Mouse (Mus musculus) T-helper 1 cell (primary cell): ENCODE results near the gene Fam83b.

ENCODE experiments used
- in situ Hi-C: fragments of 300-600 bp; cut with MboI, MseI; formaldehyde crosslinking; loops from one replicate; pipeline ENCODE4 v1.15.1; 2025; ENCODE audit warnings: high pct_unique_total_duplicates

Gene Fam83b

DNA sequence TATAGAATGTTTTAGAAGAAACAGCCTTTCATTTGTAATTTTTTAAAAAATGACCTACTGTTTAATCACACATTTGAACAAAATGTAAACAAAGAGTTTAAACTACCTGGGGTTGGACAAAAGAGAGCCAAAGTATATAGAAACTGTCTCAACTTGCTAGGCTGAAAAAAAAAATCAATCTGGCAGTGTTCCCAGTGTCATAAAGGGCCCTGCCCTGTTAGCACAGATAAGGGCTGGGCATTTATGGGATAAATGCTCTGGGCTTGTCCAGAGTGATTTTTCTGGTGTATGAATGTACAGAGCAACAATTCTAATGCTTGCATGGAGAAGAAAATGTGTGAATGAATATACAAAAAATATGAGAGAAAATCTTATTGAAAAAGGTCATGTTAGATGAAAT, 43.8 kb downstream of the Fam83b start:
- in situ Hi-C loops, result no loop called here

DNA sequence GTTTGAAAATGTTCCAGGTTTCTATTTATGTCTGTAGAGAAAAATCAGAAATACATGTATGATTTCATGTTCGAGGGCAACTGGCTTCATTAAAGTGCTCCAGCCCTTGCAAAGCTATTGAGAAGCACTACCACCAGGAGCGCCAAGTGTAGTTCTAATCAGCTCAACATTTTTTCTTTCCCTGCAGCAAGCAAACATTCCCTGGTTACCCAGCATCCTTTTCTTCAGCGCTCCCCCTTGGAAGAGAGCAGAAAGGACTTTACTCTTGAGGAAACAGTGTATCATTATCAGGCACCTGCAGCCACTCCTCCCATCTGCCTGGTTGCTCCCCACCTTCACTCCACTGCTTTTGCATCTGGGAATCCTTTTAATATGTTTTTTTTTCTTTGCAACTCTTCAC, 45.3 kb downstream of the Fam83b start:
- in situ Hi-C loops, result no loop called here

DNA sequence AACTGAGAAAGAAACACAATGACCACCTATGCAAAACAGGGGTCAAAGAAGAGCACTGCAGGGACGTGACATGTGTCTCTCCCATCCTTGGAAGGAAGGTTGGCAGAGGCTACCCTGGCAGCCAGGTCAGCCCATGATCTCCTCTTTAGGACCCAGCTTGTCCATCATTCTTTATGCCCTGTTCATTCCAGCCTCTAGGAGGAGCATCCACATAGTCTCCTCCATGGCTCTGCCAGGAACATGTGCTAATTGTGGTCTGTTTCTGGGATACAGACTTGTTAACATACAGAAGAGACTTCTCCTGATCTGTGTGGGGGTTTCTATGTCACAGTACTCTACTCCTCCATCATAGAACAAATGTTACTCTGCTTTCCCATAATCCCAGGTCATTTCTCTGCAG, 48.3 kb downstream of the Fam83b start:
- in situ Hi-C loops, result no loop called here

DNA sequence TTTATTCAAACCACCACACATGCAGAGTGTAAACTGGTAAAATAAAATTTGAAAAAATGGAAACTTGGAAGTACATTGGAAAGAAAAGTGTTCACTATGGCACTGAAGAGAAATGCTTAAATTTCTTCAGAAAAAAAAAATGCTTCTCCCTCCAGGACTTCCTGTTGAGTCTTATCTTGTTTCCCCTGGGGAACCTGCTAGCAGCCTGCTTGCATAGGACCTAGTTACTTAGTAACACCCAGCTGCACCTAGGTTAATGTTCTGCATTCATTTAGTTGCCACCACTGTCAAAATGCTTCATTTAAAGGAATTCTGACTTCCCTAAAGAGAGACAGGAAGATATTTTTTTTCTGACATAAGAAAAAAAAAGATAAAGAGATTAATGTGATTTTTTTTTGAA, 61.3 kb downstream of the Fam83b start:
- in situ Hi-C loops, result no loop called here

DNA sequence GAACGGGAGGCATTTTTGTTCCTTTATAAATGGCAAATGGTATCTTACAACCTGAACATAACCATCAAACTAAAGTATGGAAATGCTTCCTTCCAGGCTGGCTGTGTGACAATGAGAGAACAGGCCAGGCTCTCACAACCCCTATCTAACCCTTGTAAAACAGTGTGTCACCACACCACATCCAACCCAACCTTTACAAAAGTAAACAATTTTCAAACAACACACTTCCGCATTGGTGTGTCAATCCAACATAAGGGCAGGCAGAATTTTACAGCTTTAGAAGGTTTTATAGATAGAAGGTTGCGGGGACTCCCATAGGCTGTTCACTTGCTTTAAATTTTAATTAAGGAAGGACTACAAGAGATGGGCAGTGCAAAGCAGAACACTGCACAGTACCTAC, 77.2 kb downstream of the Fam83b start:
- in situ Hi-C loops, result no loop called here

DNA sequence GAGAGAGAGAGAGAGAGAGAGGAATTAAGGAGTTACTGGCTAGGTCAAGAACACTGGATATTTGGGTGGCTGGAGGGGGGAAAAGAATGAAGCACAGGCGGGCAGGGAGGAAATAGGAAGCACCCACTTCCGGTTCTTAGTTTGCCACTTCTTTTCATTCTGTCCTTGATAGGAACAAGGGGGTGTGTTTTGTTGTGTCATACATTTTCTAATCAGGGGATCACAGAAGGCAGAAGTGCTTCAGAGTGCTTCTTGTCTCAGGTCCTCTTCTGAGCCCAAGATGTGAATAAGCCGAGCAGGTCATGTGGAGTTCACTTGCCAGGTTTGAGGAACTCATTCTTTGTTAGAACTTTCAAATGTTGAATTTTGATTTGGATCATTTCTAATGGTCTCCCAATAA, 86.8 kb downstream of the Fam83b start:
- in situ Hi-C loops, result no loop called here

DNA sequence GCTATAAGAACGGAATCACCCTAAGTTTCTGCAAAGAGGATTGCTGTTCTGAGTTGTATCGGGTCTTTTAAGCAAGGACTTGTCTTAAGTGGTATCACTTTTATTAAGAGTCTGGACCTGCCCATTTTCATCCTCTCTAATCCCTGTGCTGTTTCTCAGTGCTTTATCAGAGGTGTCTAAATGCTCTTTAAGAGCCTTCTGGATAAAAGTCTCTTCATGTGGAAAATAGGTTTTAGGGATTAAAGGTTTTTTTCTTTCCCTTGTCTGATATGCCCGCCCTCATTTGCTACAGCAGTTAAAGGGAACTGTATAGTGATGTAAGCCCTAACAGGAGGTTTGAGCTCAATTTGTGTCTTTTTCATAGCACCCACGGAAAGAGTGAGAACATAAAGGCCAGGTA, 97.4 kb downstream of the Fam83b start:
- in situ Hi-C loops, result no loop called here

DNA sequence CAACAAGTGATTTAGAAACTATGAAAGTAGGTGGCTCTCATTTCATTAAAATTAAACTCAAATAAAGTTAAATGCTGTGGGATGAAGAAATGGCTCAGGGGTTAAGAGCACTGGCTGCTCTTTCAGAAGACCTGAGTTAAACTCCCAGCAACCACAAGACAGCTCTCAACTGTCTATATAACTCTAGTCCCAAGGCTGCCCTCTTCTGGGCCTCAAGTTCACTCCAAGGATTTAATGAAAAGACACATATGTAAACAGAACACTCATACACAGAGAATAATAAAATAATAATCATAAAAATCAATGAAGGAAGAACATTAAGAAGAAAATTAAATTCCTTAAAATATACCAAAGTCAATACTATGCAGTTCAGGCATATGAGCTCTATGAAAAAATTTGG, 105.4 kb downstream of the Fam83b start:
- in situ Hi-C loops, result no loop called here

DNA sequence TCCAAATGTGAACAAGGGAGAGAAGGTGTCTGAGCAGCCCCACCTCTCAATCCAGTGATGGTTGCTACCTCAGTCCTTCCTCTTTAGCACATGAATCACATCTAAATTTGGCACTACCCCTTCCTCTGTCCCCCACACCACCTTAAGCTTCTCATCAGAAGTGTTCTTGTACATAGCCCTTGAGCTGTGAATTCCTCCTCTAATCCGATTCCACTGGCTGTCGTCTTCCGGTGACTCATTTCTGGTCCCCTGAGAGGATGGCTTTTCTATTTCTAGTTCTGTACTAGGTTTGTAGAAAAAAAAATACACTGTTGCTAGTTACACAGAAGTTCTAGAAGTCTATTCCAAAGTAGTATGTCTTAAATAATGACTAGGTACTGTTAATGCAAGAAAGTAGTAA, 111.2 kb downstream of the Fam83b start:
- in situ Hi-C loops, result no loop called here
